Mouse (Mus musculus): Measurements from ENCODE around the gene Trim9. TPM values are rescaled to one million over a fixed set of nuclear protein-coding genes. Genes with fewer than 3 reads are reported as not detected.

The Trim9 gene
- polyA plus RNA-seq, 1 experiment, result not detected

DNA sequence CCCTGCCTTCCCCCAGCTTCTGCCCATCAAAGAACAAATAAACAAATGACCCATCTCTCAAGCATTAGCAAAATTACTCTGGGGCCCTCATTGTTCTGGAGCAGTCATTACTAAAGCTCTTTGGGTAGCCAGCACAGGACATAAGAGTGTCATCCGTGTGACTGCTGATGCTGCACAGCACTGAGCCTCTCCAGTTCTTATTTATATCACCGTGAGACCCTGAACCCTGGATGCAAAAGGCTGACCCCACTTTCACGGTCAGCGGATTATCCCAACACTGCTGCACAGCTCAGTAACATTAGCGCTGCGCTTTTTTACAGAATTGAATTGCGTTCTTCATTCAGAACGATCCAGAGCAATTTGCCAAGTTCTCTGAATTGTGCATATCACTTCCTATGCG, 31.3 kb downstream of the Trim9 start:
- H3K4me1 ChIP-seq (ENCODE audit: control insufficient read depth, insufficient read depth, low read length), result no peaks in the 10 kb centered on the region
- no peak overlapping the region for H3K27ac ChIP-seq (ENCODE audit: control insufficient read depth, insufficient read depth, low read depth, low read length, poor library complexity)
- 81% methylated on average over 9 of the region's 9 CpGs for WGBS
- H3K4me3 ChIP-seq (replicated peaks; ENCODE audit: control insufficient read depth, low read depth, low read length), result no peak overlapping the region
- TF ChIP-seq CTCF (IDR thresholded peaks at IDR 0.05; ENCODE audit: control insufficient read depth, insufficient read depth, low read length) (no peak), POLR2A (IDR thresholded peaks at IDR 0.05; ENCODE audit: borderline replicate concordance, control insufficient read depth, low read depth, low read length) (no peak)

DNA sequence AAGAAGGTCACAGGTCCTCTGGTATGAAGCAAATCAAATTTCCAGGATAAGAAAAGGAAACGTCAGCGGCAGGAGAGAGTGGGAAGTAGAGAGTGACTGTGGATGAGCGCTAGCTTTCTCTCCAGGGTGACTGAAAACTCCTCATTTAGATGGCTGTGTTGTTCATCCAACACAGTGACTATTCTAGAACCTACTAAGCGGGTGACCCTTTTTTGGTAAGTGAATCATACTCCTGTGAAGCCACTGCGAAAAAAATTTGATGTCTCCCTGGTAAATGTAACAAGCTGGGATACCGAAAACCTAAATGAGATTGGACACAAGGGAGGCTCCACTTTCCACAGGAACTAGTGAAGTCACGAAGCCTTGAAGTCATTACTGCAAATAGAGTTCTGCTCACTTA, 39.5 kb downstream of the Trim9 start:
- Histone ChIP-seq H3K4me1 (ENCODE audit: control insufficient read depth, insufficient read depth, low read length) (no peaks in the 10 kb centered on the region), H3K27ac (ENCODE audit: control insufficient read depth, insufficient read depth, low read depth, low read length, poor library complexity) (no peak overlapping the region), H3K4me3 (replicated peaks; ENCODE audit: control insufficient read depth, low read depth, low read length) (no peak overlapping the region)
- 81% methylated on average over 7 of the region's 7 CpGs for WGBS
- TF ChIP-seq CTCF (IDR thresholded peaks at IDR 0.05; ENCODE audit: control insufficient read depth, insufficient read depth, low read length), result no peak
- TF ChIP-seq POLR2A (IDR thresholded peaks at IDR 0.05; ENCODE audit: borderline replicate concordance, control insufficient read depth, low read depth, low read length), result no peak

DNA sequence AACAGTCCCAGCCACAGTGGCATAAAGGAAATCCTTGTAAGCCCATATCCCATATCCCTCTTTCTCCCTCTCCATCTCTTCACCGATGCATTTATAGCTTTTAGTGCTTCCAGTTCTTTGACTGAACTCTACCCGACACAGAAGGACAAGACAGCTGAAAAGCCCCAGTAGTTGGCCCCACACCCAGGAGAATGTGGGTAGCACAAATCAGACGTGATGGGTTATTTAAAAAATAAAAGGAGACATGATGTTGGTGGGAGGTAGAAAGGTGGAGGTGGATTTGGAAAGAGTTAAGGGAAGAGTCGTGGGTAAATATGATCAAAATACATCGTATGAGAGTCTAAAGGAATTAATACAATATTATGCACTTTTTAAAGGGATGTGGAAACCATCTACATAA, 40.4 kb downstream of the Trim9 start:
- Histone ChIP-seq H3K4me1 (ENCODE audit: control insufficient read depth, insufficient read depth, low read length) (no peaks in the 10 kb centered on the region), H3K4me3 (replicated peaks; ENCODE audit: control insufficient read depth, low read depth, low read length) (no peak overlapping the region), H3K27ac (ENCODE audit: control insufficient read depth, insufficient read depth, low read depth, low read length, poor library complexity) (no peak overlapping the region)
- TF ChIP-seq CTCF (IDR thresholded peaks at IDR 0.05; ENCODE audit: control insufficient read depth, insufficient read depth, low read length) (no peak), POLR2A (IDR thresholded peaks at IDR 0.05; ENCODE audit: borderline replicate concordance, control insufficient read depth, low read depth, low read length) (no peak)
- 77% methylated on average over 5 of the region's 5 CpGs for WGBS

DNA sequence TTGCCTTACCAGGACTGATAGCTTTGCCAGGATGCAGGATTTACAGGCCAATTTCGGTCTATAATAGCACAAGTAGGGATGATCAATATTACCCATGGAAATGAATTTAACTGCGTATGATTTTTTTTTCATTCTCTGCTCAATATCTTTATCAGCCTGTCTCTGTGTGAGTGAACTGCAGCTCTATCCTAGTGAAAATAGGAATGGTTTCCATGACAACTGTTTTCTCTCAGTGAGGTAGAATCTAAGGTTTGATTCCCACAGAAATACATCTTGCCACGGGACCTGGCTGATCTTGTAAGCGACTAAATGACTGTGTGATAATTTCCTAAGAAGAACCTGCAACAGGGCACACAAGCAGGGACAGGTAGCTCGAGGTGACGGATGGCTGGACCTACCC, 43.4 kb downstream of the Trim9 start:
- no peak overlapping the region for H3K27ac ChIP-seq (ENCODE audit: control insufficient read depth, insufficient read depth, low read depth, low read length, poor library complexity)
- TF ChIP-seq CTCF (IDR thresholded peaks at IDR 0.05; ENCODE audit: control insufficient read depth, insufficient read depth, low read length), result no peak
- no peak for TF ChIP-seq POLR2A (IDR thresholded peaks at IDR 0.05; ENCODE audit: borderline replicate concordance, control insufficient read depth, low read depth, low read length)
- 76% methylated on average over 6 of the region's 6 CpGs for WGBS
- H3K4me3 ChIP-seq (replicated peaks; ENCODE audit: control insufficient read depth, low read depth, low read length), result no peak overlapping the region
- H3K4me1 ChIP-seq (ENCODE audit: control insufficient read depth, insufficient read depth, low read length), result no peaks in the 10 kb centered on the region

DNA sequence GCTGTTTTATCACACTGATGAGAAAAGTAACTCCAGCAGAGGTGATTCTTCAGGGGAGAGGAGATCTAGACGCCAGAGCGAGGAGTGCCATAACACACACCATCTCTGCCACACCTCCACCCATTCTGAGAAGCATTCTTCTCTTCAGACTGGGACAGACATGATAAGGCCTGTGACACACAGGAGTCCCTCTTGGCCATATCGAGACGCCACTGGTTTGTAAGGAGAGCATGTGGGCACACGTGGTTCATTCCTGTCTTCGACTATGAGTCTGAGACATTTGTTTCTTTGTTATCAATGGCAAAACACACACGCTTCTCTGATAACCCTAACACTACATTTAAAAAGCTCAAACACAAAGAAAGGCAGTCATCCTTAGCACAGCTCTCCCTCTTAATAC, 43.9 kb downstream of the Trim9 start:
- Histone ChIP-seq H3K27ac (ENCODE audit: control insufficient read depth, insufficient read depth, low read depth, low read length, poor library complexity) (no peak overlapping the region), H3K4me3 (replicated peaks; ENCODE audit: control insufficient read depth, low read depth, low read length) (no peak overlapping the region), H3K4me1 (ENCODE audit: control insufficient read depth, insufficient read depth, low read length) (no peaks in the 10 kb centered on the region)
- WGBS, result 59% methylated on average over 7 of the region's 7 CpGs
- no peak for TF ChIP-seq POLR2A (IDR thresholded peaks at IDR 0.05; ENCODE audit: borderline replicate concordance, control insufficient read depth, low read depth, low read length)
- TF ChIP-seq CTCF (IDR thresholded peaks at IDR 0.05; ENCODE audit: control insufficient read depth, insufficient read depth, low read length), result no peak

DNA sequence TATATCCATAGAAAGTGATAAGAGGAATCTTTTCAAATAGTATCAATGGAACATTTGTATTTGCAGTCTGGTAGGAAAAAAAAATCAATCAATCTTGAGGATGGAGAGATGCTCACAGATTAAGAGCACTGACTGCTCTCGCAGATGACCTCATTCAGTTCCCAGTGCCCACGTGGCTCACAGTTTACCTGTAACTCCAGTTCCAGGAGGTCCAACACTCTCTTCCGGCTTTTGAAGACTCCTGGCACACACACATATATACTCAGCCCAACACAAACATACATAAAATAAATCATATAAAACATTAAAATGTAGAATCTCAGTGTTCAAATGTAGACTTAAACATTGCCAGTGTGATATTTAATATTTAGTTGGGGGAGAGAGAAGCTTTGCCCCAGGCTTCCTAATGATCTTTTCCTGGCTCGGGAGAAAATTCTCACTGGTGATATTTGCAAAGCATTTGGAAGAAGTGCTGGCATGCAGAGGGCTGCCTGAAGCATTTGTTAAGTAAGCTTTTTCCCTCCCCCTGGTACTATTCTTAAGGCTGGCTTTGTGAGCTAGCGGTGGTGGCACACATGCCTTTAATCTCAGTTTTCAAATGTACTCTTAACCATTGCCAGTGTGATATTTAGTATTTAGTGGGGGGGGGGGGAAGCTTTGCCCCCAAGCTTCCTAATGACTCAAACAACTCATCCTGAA, 45.2 kb downstream of the Trim9 start:
- no peak overlapping the region for H3K4me3 ChIP-seq (replicated peaks; ENCODE audit: control insufficient read depth, low read depth, low read length)
- 76% methylated on average over 5 of the region's 5 CpGs for WGBS
- H3K4me1 ChIP-seq (ENCODE audit: control insufficient read depth, insufficient read depth, low read length), result no peaks in the 10 kb centered on the region
- TF ChIP-seq CTCF (IDR thresholded peaks at IDR 0.05; ENCODE audit: control insufficient read depth, insufficient read depth, low read length) (no peak), POLR2A (IDR thresholded peaks at IDR 0.05; ENCODE audit: borderline replicate concordance, control insufficient read depth, low read depth, low read length) (no peak)
- no peak overlapping the region for H3K27ac ChIP-seq (ENCODE audit: control insufficient read depth, insufficient read depth, low read depth, low read length, poor library complexity)

DNA sequence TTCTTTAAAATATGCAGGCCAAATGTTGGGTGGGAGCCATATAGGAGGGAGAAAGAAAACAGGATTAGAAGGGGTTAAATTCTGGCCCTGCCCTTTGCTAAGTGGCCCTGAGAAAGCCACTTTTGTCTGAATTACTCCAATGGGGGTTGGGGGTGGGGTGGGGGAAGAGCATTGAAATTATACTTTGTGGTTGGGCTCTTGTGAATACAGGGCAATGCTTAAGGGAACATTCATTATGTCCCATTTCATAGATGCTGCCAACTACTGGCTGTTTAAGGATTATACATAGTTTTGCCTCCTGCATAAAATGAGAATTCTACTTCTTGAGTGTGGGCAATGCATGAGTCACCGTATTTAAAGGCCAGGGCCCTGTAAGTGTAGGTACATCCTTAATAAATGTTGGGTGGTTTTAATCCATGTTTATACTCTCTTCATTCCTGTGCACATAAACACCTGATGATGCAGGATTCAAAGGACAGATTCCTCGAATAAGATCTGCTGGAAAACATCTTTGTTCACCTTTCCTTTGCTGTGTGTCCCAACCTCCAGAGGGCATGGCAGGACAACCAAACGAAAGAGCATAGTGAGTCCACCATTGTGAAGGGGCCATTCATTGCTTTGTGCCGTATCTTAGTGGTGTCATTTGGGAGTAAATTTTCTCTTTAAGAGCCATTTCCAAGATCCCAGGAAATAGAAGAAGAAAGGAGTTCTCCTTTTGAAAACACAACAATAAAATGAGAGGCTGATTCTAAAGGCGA, 53.3 kb downstream of the Trim9 start:
- H3K27ac ChIP-seq (ENCODE audit: control insufficient read depth, insufficient read depth, low read depth, low read length, poor library complexity), result no peak overlapping the region
- H3K4me3 ChIP-seq (replicated peaks; ENCODE audit: control insufficient read depth, low read depth, low read length), result no peak overlapping the region
- TF ChIP-seq CTCF (IDR thresholded peaks at IDR 0.05; ENCODE audit: control insufficient read depth, insufficient read depth, low read length) (no peak), POLR2A (IDR thresholded peaks at IDR 0.05; ENCODE audit: borderline replicate concordance, control insufficient read depth, low read depth, low read length) (no peak)
- no peaks in the 10 kb centered on the region for H3K4me1 ChIP-seq (ENCODE audit: control insufficient read depth, insufficient read depth, low read length)
- 69% methylated on average over 5 of the region's 5 CpGs for WGBS

DNA sequence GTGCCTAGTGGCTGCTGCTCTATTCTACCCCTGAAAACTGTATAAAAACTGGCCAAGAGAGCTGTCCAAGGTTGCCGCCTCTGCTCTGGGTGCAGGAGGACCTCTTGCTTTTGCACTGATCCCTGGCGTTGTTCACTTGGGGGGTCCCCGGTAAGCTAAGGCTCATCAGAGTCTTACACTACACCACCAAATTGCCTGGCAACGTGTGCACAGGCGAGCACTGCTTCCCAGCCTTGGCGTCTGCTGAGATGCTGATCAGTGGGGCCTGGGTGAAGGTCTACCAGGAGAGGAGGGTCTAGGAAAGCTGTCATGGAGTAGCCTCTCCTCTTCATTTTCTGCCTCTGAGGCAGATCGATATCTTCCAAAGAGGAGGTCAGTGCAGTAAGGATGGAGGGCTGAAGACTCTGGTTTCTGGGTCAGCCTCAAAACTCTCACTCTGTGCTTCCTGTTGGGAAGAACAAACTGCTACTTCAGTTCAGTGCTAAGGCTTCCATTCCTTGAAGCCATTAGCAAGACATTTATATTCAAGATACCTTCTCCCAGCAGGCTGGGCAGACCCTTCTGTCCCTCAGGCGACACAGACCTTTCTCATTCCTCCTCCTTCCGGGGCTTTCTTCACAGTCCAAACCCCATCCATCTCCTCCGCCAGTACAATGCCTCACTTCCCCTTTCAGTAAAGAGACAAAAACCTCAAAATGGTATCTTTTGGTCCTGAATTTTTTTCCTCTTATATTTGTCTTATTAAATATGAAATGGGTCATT, 54.1 kb downstream of the Trim9 start:
- no peak for TF ChIP-seq POLR2A (IDR thresholded peaks at IDR 0.05; ENCODE audit: borderline replicate concordance, control insufficient read depth, low read depth, low read length)
- TF ChIP-seq CTCF (IDR thresholded peaks at IDR 0.05; ENCODE audit: control insufficient read depth, insufficient read depth, low read length), result no peak
- Histone ChIP-seq H3K4me1 (ENCODE audit: control insufficient read depth, insufficient read depth, low read length) (no peaks in the 10 kb centered on the region), H3K4me3 (replicated peaks; ENCODE audit: control insufficient read depth, low read depth, low read length) (no peak overlapping the region), H3K27ac (ENCODE audit: control insufficient read depth, insufficient read depth, low read depth, low read length, poor library complexity) (no peak overlapping the region)
- WGBS, result 64% methylated on average over 10 of the region's 10 CpGs
